Mouse (Mus musculus) mature B cell (primary cell): ENCODE data around the gene Hist1h2ap.
"Not testable (repeated sequence)": the region's sequence is repeated elsewhere in the genome, so short reads cannot be mapped to it uniquely, and the experiment has no call there.

Experiments used
- in situ Hi-C: fragments of 300-500 bp; cut with MboI; formaldehyde crosslinking; loops from 2 replicates; pipeline ENCODE4 v1.14.3; 2019

The Hist1h2ap gene

DNA sequence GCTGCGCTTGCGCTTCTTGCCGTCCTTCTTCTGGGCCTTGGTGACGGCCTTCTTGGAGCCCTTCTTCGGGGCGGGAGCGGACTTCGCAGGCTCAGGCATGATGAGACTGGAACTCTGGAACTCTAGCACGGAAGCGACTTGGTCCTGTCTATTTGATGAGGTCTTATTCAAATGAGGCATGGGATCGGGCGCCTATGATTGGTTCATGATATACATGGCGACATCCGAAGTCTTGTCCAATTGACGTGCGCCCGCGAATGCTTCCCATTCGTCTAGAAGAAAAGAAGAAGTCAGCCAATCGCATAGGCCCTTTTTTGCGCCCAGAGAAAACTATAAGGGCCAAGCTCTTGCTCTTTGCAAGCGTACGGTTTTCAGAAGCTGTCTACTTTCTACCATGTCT, 23.2 kb downstream of the Hist1h2ap start, which contains the start of the genes Hist1h2bq and Hist1h2ao:
Gene Hist1h2bq (minus strand): TSS at position 125 of the 400 bp plus-strand sequence.
Gene Hist1h2ao (plus strand): TSS at position 393 of the 400 bp plus-strand sequence.
- in situ Hi-C loops, result not testable (repeated sequence)

DNA sequence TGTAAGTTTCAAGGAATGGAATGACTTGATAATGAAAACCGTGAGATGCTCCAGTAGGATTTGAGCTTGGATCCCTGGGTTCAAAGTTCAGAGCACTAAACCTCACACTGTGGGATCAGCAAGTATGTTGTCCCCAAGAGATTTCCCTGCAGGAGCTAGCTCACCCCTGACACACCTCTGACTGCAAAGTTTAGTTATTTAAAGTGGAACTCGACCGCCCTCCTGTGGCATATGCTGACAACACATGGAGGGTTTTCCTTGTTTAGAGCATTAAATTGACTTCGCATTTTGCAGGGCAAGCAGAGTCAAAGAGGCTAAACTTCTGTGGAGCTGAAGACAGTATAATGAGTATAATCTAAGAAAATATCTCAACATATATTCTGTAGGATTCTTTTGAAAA, 30.2 kb downstream of the Hist1h2ap start:
- in situ Hi-C loops, result not testable (repeated sequence)

DNA sequence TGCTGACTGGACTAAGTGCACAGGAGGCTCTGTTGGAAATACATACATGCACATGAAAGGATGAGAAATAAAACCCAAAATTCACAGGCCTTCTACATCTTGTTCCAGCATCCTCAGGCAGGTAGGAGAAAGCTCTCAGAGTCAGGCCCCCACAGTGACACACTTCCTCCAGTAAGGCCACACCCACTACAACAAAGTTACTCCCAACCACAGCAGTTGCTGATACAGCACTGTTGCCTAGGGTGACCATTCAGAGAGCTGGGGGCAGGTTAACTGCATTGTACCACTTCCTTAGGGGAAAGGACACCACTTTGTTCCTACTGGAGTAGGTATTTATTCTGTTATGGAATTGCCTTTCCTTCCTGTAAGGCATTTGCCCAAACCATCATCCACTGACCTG, 36.1 kb downstream of the Hist1h2ap start:
- in situ Hi-C loops, result not testable (repeated sequence)

- in situ Hi-C loops, result no loop called here
Measured at GRCm38 (mm10) chr13:21795584-21795983, 37.7 kb downstream of the Hist1h2ap start.

GRCm38 (mm10) chr13:21790601-21791283, 42.6 kb downstream of the Hist1h2ap start:
- in situ Hi-C loops, result no loop called here

DNA sequence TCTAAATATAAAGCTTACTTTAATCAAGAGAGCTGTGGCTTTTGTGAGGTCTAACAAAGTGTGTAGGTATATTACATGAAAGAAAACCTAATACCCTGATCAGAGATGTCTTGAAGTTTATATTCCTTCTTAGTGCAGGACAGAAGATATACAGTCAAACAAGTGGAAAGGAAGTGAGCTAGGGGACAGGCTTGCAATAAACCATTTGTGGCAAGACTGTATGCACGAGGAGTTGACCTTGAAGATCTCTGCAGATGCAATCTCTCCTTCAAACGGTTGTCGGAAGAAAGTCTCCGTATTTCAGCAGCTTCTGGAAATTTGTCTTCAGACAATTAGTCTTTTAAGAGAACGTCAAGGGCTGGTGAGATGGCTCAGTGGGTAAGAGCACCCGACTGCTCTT, 43.4 kb downstream of the Hist1h2ap start:
- in situ Hi-C loops, result no loop called here

GRCm38 (mm10) chr13:21787760-21788593, 45.3 kb downstream of the Hist1h2ap start:
- in situ Hi-C loops, result no loop called here

DNA sequence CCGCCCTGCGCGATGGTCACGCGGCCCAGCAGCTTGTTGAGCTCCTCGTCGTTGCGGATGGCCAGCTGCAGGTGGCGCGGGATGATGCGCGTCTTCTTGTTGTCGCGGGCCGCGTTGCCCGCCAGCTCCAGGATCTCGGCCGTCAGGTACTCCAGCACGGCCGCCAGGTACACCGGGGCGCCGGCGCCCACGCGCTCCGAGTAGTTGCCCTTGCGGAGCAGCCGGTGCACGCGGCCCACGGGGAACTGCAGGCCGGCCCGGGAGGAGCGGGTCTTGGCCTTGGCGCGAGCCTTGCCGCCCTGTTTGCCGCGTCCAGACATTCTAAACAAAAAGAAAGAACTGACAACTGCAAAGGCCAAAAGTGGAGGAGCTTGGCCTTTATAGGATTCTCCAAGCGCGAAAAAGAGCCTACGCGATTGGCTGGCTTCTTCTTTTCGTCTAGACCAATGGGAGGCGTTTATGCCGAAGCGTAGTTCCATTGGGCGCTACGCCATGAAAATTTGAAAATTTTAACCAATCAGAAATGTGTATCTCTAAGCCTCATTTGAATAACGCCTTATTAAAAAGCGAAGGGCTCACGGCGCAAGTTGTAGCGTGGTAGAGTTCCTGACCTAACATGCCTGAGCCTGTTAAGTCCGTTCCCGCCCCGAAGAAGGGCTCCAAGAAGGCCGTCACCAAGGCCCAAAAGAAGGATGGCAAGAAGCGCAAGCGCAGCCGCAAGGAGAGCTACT, 46.2 kb downstream of the Hist1h2ap start, which contains the start of the genes Hist1h2an and Hist1h2bp:
Gene Hist1h2an (minus strand): TSS at position 320 of the 731 bp plus-strand sequence.
Gene Hist1h2bp (plus strand): TSS at position 563 of the 731 bp plus-strand sequence.
- in situ Hi-C loops, result not testable (repeated sequence)

GRCm38 (mm10) chr13:21786189-21786898, 47.0 kb downstream of the Hist1h2ap start:
- in situ Hi-C loops, result no loop called here

- in situ Hi-C loops, result no loop called here
Measured at GRCm38 (mm10) chr13:21784311-21784710, 49.0 kb downstream of the Hist1h2ap start.

DNA sequence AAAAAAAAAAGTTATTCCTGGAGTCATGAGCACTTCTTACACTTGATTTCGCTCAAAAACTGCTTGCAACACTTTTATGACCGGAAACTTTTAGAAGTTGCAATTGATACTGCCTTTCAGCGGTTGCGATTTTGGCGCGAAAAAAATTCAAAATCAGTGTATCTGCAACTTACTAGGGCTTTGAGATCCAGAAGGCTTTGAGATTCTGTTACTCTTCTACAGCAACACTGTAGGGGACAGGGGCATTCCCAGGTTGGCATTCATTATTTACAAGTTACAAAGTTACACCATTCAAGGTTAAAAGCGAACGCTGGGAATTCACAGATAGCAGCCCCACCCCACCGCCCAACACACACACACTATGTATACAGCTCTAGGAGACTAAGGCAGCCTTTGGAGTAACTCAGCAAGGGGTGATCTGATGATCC, 49.6 kb downstream of the Hist1h2ap start:
- in situ Hi-C loops, result no loop called here

GRCm38 (mm10) chr13:21783255-21783617, 50.1 kb downstream of the Hist1h2ap start, which contains the start of gene Hist1h3i:
TSS of gene Hist1h3i (minus strand) at chr13:21783370.
- in situ Hi-C loops, result no loop called here
